Mouse (Mus musculus) stomach, embryonic 14.5 days (tissue): ENCODE measurements around the gene Erich2. TPM values are rescaled to one million over a fixed set of nuclear protein-coding genes. Genes with fewer than 3 reads are reported as not detected.

Source experiments
- ATAC-seq: fragments of 200-750 bp; cut with Nextera tagmentation; 2 replicates; pipeline ENCODE4 v1.8.0; 2017; ENCODE audit warnings: low read depth, moderate TSS enrichment; ENCODE audit not compliant: insufficient number of reproducible peaks, insufficient read depth, low FRiP score
- H3K27ac ChIP-seq: fragments of 300-500 bp; sonication (generic); 2 replicates; pipeline ENCODE4 v1.5.1; 2014; ENCODE audit warnings: mild to moderate bottlenecking, low read length, moderate library complexity, mixed read lengths
- H3K27me3 ChIP-seq: fragments of 300-500 bp; sonication (generic); 2 replicates; pipeline ENCODE4 v1.6.1; 2014; ENCODE audit warnings: low read length, control low read depth, mixed read lengths; ENCODE audit not compliant: control insufficient read depth, insufficient read depth
- H3K36me3 ChIP-seq: fragments of 300-500 bp; sonication (generic); 2 replicates; pipeline ENCODE4 v1.6.1; 2014; ENCODE audit warnings: mild to moderate bottlenecking, control low read depth, low read length, moderate library complexity, mixed read lengths; ENCODE audit not compliant: control insufficient read depth, insufficient read depth
- H3K4me1 ChIP-seq: fragments of 300-500 bp; sonication (generic); 2 replicates; pipeline ENCODE4 v1.6.1; 2014; ENCODE audit warnings: low read length, control low read depth, mixed read lengths; ENCODE audit not compliant: control insufficient read depth, insufficient read depth
- H3K4me2 ChIP-seq: fragments of 300-500 bp; sonication (generic); replicated peaks from 2 replicates; pipeline ENCODE4 v1.6.1; 2014; ENCODE audit warnings: low read depth, low read length, control low read depth
- H3K4me3 ChIP-seq: fragments of 300-500 bp; sonication (generic); 2 replicates; pipeline ENCODE4 v1.5.1; 2014; ENCODE audit warnings: low read depth, low read length, control low read depth
- H3K9ac ChIP-seq: fragments of 300-500 bp; sonication (generic); replicated peaks from 2 replicates; pipeline ENCODE4 v1.6.1; 2014; ENCODE audit warnings: low read depth, mild to moderate bottlenecking, control low read depth, low read length, moderate library complexity, mixed read lengths
- H3K9me3 ChIP-seq: fragments of 300-500 bp; sonication (generic); 2 replicates; pipeline ENCODE4 v1.6.1; 2016; ENCODE audit warnings: low read depth, low read length, control low read depth; ENCODE audit not compliant: control insufficient read depth
- WGBS: fragments of 180-500 bp; shearing (Covaris S2); extraction: QIAGEN DNeasy Blood & Tissue Kit; methylation state at CpG from one replicate; pipeline ENCODE4 v1.1.7; 2014; 5-methylcytosine and 5-hydroxymethylcytosine counted together
- polyA plus RNA-seq: library from polyadenylated mRNA; unstranded; fragments of >200 nt; fragmentation: Nextera tagmentation; extraction: Ambion mirVana; gene quantifications from 2 replicates; pipeline ENCODE4 v1.2.1, GENCODE M21; 2014

Erich2 gene
- polyA plus RNA-seq, 1 experiment from 2014 or later, result 5.4 TPM

DNA sequence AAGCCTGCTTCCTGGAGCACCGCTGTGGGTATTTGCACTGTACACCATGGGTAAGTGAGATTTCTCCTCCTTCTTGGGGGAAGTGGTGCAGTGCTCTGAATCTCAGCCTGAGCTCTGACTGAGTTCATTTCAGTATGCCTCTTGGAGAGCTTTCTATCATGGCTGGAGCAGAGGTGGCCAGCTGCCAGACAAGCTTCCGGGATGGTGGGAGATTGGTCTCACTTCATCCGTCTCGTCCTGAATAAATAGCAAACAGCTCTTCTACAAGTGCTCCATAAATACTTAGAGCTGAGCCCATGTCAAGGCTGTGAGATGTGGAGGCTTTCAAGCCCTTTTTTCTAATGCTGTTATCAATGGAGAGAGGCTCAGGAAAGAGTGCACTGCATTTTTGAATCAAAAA, 63.1 kb downstream of the Erich2 start:
- ATAC-seq, result no peak

GRCm38 (mm10) chr2:70572251-70572650, 63.6 kb downstream of the Erich2 start:
- H3K9ac ChIP-seq, result no peak overlapping the region
- H3K36me3 ChIP-seq, result no peaks in the 10 kb centered on the region
- H3K4me2 ChIP-seq, result no peak overlapping the region
- 49% methylated on average over 9 of the region's 9 CpGs for WGBS
- no peaks in the 10 kb centered on the region for H3K9me3 ChIP-seq
- H3K27ac ChIP-seq, result no peak overlapping the region
- no peak for ATAC-seq
- H3K4me3 ChIP-seq, result no peak overlapping the region
- H3K27me3 ChIP-seq, result peaks cover 22% of the 10 kb centered on the region
- peaks cover 11% of the 10 kb centered on the region; the same call in 1 of the 2 replicates for H3K4me1 ChIP-seq

More for the DNA sequence above, 63.1 kb downstream of the Erich2 start:
- no peaks in the 10 kb centered on the region for H3K36me3 ChIP-seq
- peaks cover 14% of the 10 kb centered on the region; the same call in 1 of the 2 replicates for H3K4me1 ChIP-seq
- no peaks in the 10 kb centered on the region for H3K9me3 ChIP-seq
- peaks cover 28% of the 10 kb centered on the region for H3K27me3 ChIP-seq
- H3K4me3 ChIP-seq, result no peak overlapping the region
- no peak overlapping the region for H3K4me2 ChIP-seq
- WGBS, result 49% methylated on average over 4 of the region's 4 CpGs
- no peak overlapping the region for H3K27ac ChIP-seq
- H3K9ac ChIP-seq, result no peak overlapping the region

DNA sequence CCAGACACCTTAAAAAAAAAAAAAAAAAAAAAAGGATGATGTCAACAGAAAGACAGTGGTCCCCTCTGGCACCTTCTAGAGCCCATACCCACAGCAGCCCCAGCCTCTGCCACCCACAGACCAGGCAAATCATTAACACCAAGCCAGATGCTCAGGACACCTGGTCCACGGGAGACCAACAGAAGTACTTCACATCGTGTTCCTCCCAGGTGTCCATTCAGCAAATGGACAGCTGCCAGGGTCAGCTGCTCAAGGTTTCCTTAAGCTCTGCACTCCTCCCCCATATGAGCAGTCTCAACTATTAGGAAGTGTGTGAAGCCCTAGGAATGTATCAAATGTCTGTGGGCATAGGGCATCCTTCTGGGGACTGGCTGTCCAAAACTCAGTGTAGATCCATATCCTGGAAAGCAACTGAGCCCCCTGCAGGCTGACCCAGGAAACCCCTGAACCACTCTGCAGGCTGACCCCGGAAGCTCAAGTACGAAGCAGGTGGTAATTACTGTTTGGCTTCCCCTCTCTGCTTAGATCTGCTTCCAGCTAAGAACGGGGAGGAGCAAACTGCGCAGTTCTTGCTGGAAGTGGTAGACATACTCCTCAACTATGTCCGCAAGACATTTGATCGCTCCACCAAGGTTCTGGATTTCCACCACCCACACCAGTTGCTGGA, 65.1 kb downstream of the Erich2 start:
- H3K27me3 ChIP-seq, result peaks cover 12% of the 10 kb centered on the region
- no peak overlapping the region for H3K27ac ChIP-seq
- no peak for ATAC-seq
- no peaks in the 10 kb centered on the region for H3K4me1 ChIP-seq
- H3K9ac ChIP-seq, result no peak overlapping the region
- no peak overlapping the region for H3K4me3 ChIP-seq
- H3K9me3 ChIP-seq, result no peaks in the 10 kb centered on the region
- 70% methylated on average over 8 of the region's 8 CpGs for WGBS
- no peaks in the 10 kb centered on the region for H3K36me3 ChIP-seq
- H3K4me2 ChIP-seq, result no peak overlapping the region

- WGBS, result 90% methylated on average over 6 of the region's 6 CpGs
- no peaks in the 10 kb centered on the region for H3K36me3 ChIP-seq
- H3K4me3 ChIP-seq, result no peak overlapping the region
- no peak overlapping the region for H3K9ac ChIP-seq
- H3K9me3 ChIP-seq, result no peaks in the 10 kb centered on the region
- H3K4me2 ChIP-seq, result no peak overlapping the region
- no peak overlapping the region for H3K27ac ChIP-seq
- no peaks in the 10 kb centered on the region for H3K4me1 ChIP-seq
- no peaks in the 10 kb centered on the region for H3K27me3 ChIP-seq
- ATAC-seq, result no peak
These were observed 79.6 kb downstream of the Erich2 start for GRCm38 (mm10) chr2:70588200-70588599.

Other genes starting within 250 kb of the Erich2 start
- 3.1 and 4.9 TPM in 2 replicates for gene Sp5, start 33.9 kb upstream of the Erich2 start, polyA plus RNA-seq
- 0.30 and 0.62 TPM in 2 replicates for gene Gad1, start 44.3 kb downstream of the Erich2 start, polyA plus RNA-seq
- gene Gorasp2, start 152.8 kb downstream of the Erich2 start, polyA plus RNA-seq, result 172 and 193 TPM in 2 replicates
- gene Gm26558, start 153.3 kb downstream of the Erich2 start, polyA plus RNA-seq, result 6.1 and 7.6 TPM in 2 replicates